Mouse (Mus musculus) kidney, embryonic 16.5 days (tissue): ENCODE results near the gene Ahnak2. TPM values are rescaled to one million over a fixed set of nuclear protein-coding genes. Genes with fewer than 3 reads are reported as not detected.

Experiments used
- ATAC-seq: fragments of 200-750 bp; cut with Nextera tagmentation; 2 replicates; pipeline ENCODE4 v1.8.0; 2017; ENCODE audit warnings: moderate TSS enrichment; ENCODE audit not compliant: low FRiP score, low TSS enrichment
- H3K27ac ChIP-seq: fragments of 300-500 bp; sonication (generic); 2 replicates; pipeline ENCODE4 v1.5.1; 2014; ENCODE audit warnings: low read length
- H3K27me3 ChIP-seq: fragments of 300-500 bp; sonication (generic); 2 replicates; pipeline ENCODE4 v1.6.1; 2014; ENCODE audit warnings: low read length, control low read depth, mixed read lengths; ENCODE audit not compliant: insufficient read depth
- H3K36me3 ChIP-seq: fragments of 300-500 bp; sonication (generic); 2 replicates; pipeline ENCODE4 v1.6.1; 2014; ENCODE audit warnings: low read length, control low read depth, mixed read lengths; ENCODE audit not compliant: insufficient read depth
- H3K4me1 ChIP-seq: fragments of 300-500 bp; sonication (generic); 2 replicates; pipeline ENCODE4 v1.6.1; 2014; ENCODE audit warnings: low read length, control low read depth, mixed read lengths; ENCODE audit not compliant: insufficient read depth
- H3K4me2 ChIP-seq: fragments of 300-500 bp; sonication (generic); replicated peaks from 2 replicates; pipeline ENCODE4 v1.6.1; 2014; ENCODE audit warnings: low read depth, low read length
- H3K4me3 ChIP-seq: fragments of 300-500 bp; sonication (generic); 2 replicates; pipeline ENCODE4 v1.5.1; 2014; ENCODE audit warnings: mild to moderate bottlenecking, low read length
- H3K9ac ChIP-seq: fragments of 300-500 bp; sonication (generic); replicated peaks from 2 replicates; pipeline ENCODE4 v1.6.1; 2014; ENCODE audit warnings: low read length
- H3K9me3 ChIP-seq: fragments of 300-500 bp; sonication (generic); 2 replicates; pipeline ENCODE4 v1.6.1; 2016; ENCODE audit warnings: low read length, control low read depth
- WGBS: fragments of 180-500 bp; shearing (Covaris S2); extraction: QIAGEN DNeasy Blood & Tissue Kit; methylation state at CpG from one replicate; pipeline ENCODE4 v1.1.7; 2014; 5-methylcytosine and 5-hydroxymethylcytosine counted together
- polyA plus RNA-seq: library from polyadenylated mRNA; unstranded; fragments of >200 nt; fragmentation: Nextera tagmentation; extraction: Ambion mirVana; gene quantifications from 2 replicates; pipeline ENCODE4 v1.2.1, GENCODE M21; 2015

Gene Ahnak2
- polyA plus RNA-seq, 1 experiment from 2014 or later: 1.2 TPM

GRCm38 (mm10) chr12:112809641-112810040, 7.2 kb upstream of the Ahnak2 start:
- H3K27ac ChIP-seq: peak overlapping the region; percentile 31; the same call in 1 of the 2 replicates
- 20% methylated on average over 8 of the region's 8 CpGs for WGBS

GRCm38 (mm10) chr12:112808587-112809364, 6.3 kb upstream of the Ahnak2 start, which contains the start of gene Clba1:
Clba1 (plus strand) TSS chr12:112808937.
- WGBS: under 1% methylated on average over 64 of the region's 64 CpGs
- peak within 1 kb of the TSS; percentile 31; the same call in 1 of the 2 replicates for H3K27ac ChIP-seq
- ATAC-seq: peak; percentile 91

More at GRCm38 (mm10) chr12:112809641-112810040, 7.2 kb upstream of the Ahnak2 start:
- H3K4me1 ChIP-seq: peaks cover 18% of the 10 kb centered on the region
- H3K27me3 ChIP-seq: no peaks in the 10 kb centered on the region
- H3K4me2 ChIP-seq: peak overlapping the region; percentile 93
- H3K36me3 ChIP-seq: 0 out of 2 replicates have a peak, but pooled peaks cover 3% of the 10 kb centered on the region
- peak overlapping the region; percentile 71 for H3K4me3 ChIP-seq
- no peak for ATAC-seq
- peak overlapping the region; percentile 69 for H3K9ac ChIP-seq
- H3K9me3 ChIP-seq: no peaks in the 10 kb centered on the region

GRCm38 (mm10) chr12:112808212-112808586, 5.7 kb upstream of the Ahnak2 start:
- 56% methylated on average over 5 of the region's 5 CpGs for WGBS
- H3K27ac ChIP-seq: no peak overlapping the region

More at GRCm38 (mm10) chr12:112808587-112809364, 6.3 kb upstream of the Ahnak2 start, which contains the start of gene Clba1:
- Histone ChIP-seq H3K4me3 (peak within 1 kb of the TSS; percentile 71), H3K9me3 (no peaks in the 10 kb centered on the region), H3K27me3 (no peaks in the 10 kb centered on the region), H3K9ac (peak within 1 kb of the TSS; percentile 69), H3K4me2 (peak within 1 kb of the TSS; percentile 93), H3K4me1 (peaks cover 18% of the 10 kb centered on the region), H3K36me3 (no peaks in the 10 kb centered on the region)

GRCm38 (mm10) chr12:112807796-112808195, 5.3 kb upstream of the Ahnak2 start:
- H3K36me3 ChIP-seq: no peaks in the 10 kb centered on the region
- H3K9ac ChIP-seq: no peak overlapping the region
- H3K4me3 ChIP-seq: no peak overlapping the region
- WGBS: 85% methylated on average over 4 of the region's 4 CpGs
- no peaks in the 10 kb centered on the region for H3K27me3 ChIP-seq
- peaks cover 18% of the 10 kb centered on the region for H3K4me1 ChIP-seq
- H3K4me2 ChIP-seq: no peak overlapping the region
- H3K27ac ChIP-seq: no peak overlapping the region
- no peaks in the 10 kb centered on the region for H3K9me3 ChIP-seq
- ATAC-seq: no peak

More at GRCm38 (mm10) chr12:112808212-112808586, 5.7 kb upstream of the Ahnak2 start:
- H3K27me3 ChIP-seq: no peaks in the 10 kb centered on the region
- peaks cover 18% of the 10 kb centered on the region for H3K4me1 ChIP-seq
- no peaks in the 10 kb centered on the region for H3K36me3 ChIP-seq
- peak overlapping the region; percentile 93 for H3K4me2 ChIP-seq
- peak overlapping the region; percentile 60 for H3K9ac ChIP-seq
- H3K4me3 ChIP-seq: peak overlapping the region; percentile 71
- ATAC-seq: peak; percentile 6; the same call in 1 of the 2 replicates
- no peaks in the 10 kb centered on the region for H3K9me3 ChIP-seq

- Histone ChIP-seq H3K36me3 (no peaks in the 10 kb centered on the region), H3K27me3 (peaks cover 8% of the 10 kb centered on the region; the same call in 1 of the 2 replicates), H3K4me1 (peaks cover 29% of the 10 kb centered on the region), H3K9ac (no peak overlapping the region), H3K4me3 (no peak overlapping the region), H3K9me3 (no peaks in the 10 kb centered on the region), H3K4me2 (no peak overlapping the region), H3K27ac (no peak overlapping the region)
- 71% methylated on average over 6 of the region's 6 CpGs for WGBS
- ATAC-seq: no peak
Measured at GRCm38 (mm10) chr12:112806044-112806443, 3.6 kb upstream of the Ahnak2 start.

- H3K9ac ChIP-seq: no peak overlapping the region
- H3K9me3 ChIP-seq: no peaks in the 10 kb centered on the region
- H3K4me2 ChIP-seq: no peak overlapping the region
- H3K4me3 ChIP-seq: no peak overlapping the region
- no peak overlapping the region for H3K27ac ChIP-seq
- 46% methylated on average over 13 of the region's 13 CpGs for WGBS
- peaks cover 16% of the 10 kb centered on the region for H3K4me1 ChIP-seq
- peaks cover 8% of the 10 kb centered on the region; the same call in 1 of the 2 replicates for H3K27me3 ChIP-seq
- no peaks in the 10 kb centered on the region for H3K36me3 ChIP-seq
- no peak for ATAC-seq
Measured at GRCm38 (mm10) chr12:112804046-112804445, 1.6 kb upstream of the Ahnak2 start.

GRCm38 (mm10) chr12:112802917-112803316, 460 bp upstream of the Ahnak2 start:
- Histone ChIP-seq H3K9me3 (no peaks in the 10 kb centered on the region), H3K4me1 (peaks cover 16% of the 10 kb centered on the region), H3K36me3 (no peaks in the 10 kb centered on the region), H3K4me2 (peak overlapping the region; percentile 100; the same call in 1 of the 2 replicates), H3K27ac (no peak overlapping the region), H3K27me3 (peaks cover 8% of the 10 kb centered on the region; the same call in 1 of the 2 replicates), H3K9ac (no peak overlapping the region), H3K4me3 (no peak overlapping the region)
- no peak for ATAC-seq
- 11% methylated on average over 3 of the region's 3 CpGs for WGBS

GRCm38 (mm10) chr12:112800476-112800875, 2.0 kb downstream of the Ahnak2 start:
- H3K27me3 ChIP-seq: peaks cover 8% of the 10 kb centered on the region; the same call in 1 of the 2 replicates
- ATAC-seq: peak; percentile 29
- no peak overlapping the region for H3K9ac ChIP-seq
- no peak overlapping the region for H3K27ac ChIP-seq
- H3K36me3 ChIP-seq: no peaks in the 10 kb centered on the region
- no peak overlapping the region for H3K4me3 ChIP-seq
- H3K9me3 ChIP-seq: no peaks in the 10 kb centered on the region
- 19% methylated on average over 4 of the region's 4 CpGs for WGBS
- H3K4me1 ChIP-seq: peaks cover 25% of the 10 kb centered on the region
- H3K4me2 ChIP-seq: no peak overlapping the region

GRCm38 (mm10) chr12:112799237-112799970, 3.1 kb downstream of the Ahnak2 start:
- H3K36me3 ChIP-seq: no peaks in the 10 kb centered on the region
- H3K4me1 ChIP-seq: peaks cover 30% of the 10 kb centered on the region
- peaks cover 8% of the 10 kb centered on the region; the same call in 1 of the 2 replicates for H3K27me3 ChIP-seq
- 82% methylated on average over 10 of the region's 10 CpGs for WGBS
- no peak overlapping the region for H3K4me2 ChIP-seq
- H3K9ac ChIP-seq: no peak overlapping the region
- no peaks in the 10 kb centered on the region for H3K9me3 ChIP-seq
- no peak for ATAC-seq
- no peak overlapping the region for H3K4me3 ChIP-seq
- no peak overlapping the region for H3K27ac ChIP-seq
